Mouse (Mus musculus) E14TG2a.4 (cell line): ENCODE results near the gene Col16a1.

Experiments used
- CTCF ChIP-seq: conservative IDR thresholded peaks from 2 replicates; pipeline ENCODE4 v1.5.1; 2014; ENCODE audit warnings: low read length
- POU5F1 ChIP-seq: IDR thresholded peaks from 2 replicates; pipeline ENCODE4 v1.6.1; 2014; ENCODE audit warnings: low read length, borderline replicate concordance

DNA sequence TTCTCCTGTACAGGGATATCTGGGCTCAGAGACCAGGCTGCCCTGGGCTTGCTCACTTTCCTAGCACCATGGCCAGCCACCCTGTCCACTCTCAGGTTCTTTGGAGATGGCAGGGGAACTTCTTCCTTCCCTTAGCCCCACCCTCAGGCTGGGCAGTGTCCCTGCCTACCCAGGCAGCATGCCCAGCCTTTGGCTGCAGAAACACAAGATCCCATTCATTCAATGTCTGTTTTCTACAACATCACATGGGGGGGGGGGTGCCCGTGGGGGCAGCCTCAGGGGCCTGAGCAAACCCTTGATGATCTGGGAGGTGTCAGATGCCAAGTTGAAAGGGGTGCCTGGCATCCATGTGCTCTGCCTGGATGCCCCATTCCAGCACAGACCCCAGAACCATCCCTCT is 7.1 kb downstream of the Col16a1 start:
- TF ChIP-seq CTCF (no peak), POU5F1 (no peak)
